Mouse (Mus musculus) embryonic stem cell, embryonic (primary cell): ENCODE results near the gene A730009L09Rik.

ENCODE experiments used
- CTCF ChIA-PET, 4 experiments: fragments of 300-600 bp in 2 of 4; fragments of 350-600 bp in 2 of 4; sonication (Branson Sonifier 250); formaldehyde crosslinking; loops; one replicate each; lab custom pipeline; 2022; ENCODE audit warnings: inconsistent platforms in 2 of 4; lab: Charles Lee
- POLR2A ChIA-PET, 4 experiments: fragments of 300-600 bp in 2 of 4; fragments of 350-600 bp in 2 of 4; sonication (Branson Sonifier 250); formaldehyde crosslinking; loops; one replicate each; lab custom pipeline; 2022; ENCODE audit warnings: antibody characterized with exemption in 4 of 4, inconsistent platforms in 1 of 4; lab: Charles Lee

A730009L09Rik gene

GRCm38 (mm10) chr16:84514821-84515220 lies at the start of gene A730009L09Rik:
TSS of gene A730009L09Rik (plus strand) at chr16:84515121.
- ChIA-PET CTCF (no interaction called here), POLR2A (no interaction called here)

GRCm38 (mm10) chr16:84465581-84466165 lies 49.2 kb upstream of the A730009L09Rik start:
- ChIA-PET CTCF (no interaction called here), POLR2A (no interaction called here)

GRCm38 (mm10) chr16:84468898-84469297 lies 46.0 kb upstream of the A730009L09Rik start:
- ChIA-PET CTCF (interaction anchor here in 1 of 4 experiments (0.9 kb wide), 1 partner anchor 26 kb away, joined by 3 read pairs; no protein-coding TSS in a partner anchor), POLR2A (no interaction called here)

- ChIA-PET CTCF (no interaction called here), POLR2A (no interaction called here)
Measured at GRCm38 (mm10) chr16:84469994-84470393, 44.9 kb upstream of the A730009L09Rik start.

GRCm38 (mm10) chr16:84473406-84473805 lies 41.5 kb upstream of the A730009L09Rik start:
- CTCF ChIA-PET, result no interaction called here
- POLR2A ChIA-PET, result no interaction called here

GRCm38 (mm10) chr16:84474712-84475111 lies 40.2 kb upstream of the A730009L09Rik start:
- CTCF ChIA-PET, result no interaction called here
- POLR2A ChIA-PET, result no interaction called here

- ChIA-PET CTCF (no interaction called here), POLR2A (no interaction called here)
Measured at GRCm38 (mm10) chr16:84476948-84477347, 38.0 kb upstream of the A730009L09Rik start.

- CTCF ChIA-PET, result no interaction called here
- POLR2A ChIA-PET, result no interaction called here
Measured at GRCm38 (mm10) chr16:84477528-84477927, 37.4 kb upstream of the A730009L09Rik start.

GRCm38 (mm10) chr16:84477952-84478351 lies 37.0 kb upstream of the A730009L09Rik start:
- POLR2A ChIA-PET, result no interaction called here

GRCm38 (mm10) chr16:84485931-84486330 lies 29.0 kb upstream of the A730009L09Rik start:
- CTCF ChIA-PET, result no interaction called here
- POLR2A ChIA-PET, result no interaction called here

More at GRCm38 (mm10) chr16:84477952-84478351, 37.0 kb upstream of the A730009L09Rik start:
- CTCF ChIA-PET, result no interaction called here

GRCm38 (mm10) chr16:84494818-84495217 lies 20.1 kb upstream of the A730009L09Rik start:
- ChIA-PET POLR2A (interaction anchor here in 1 of 4 experiments (0.7 kb wide), 1 partner anchor 95 kb away, joined by 3 read pairs; no protein-coding TSS in a partner anchor), CTCF (interaction anchor here in 1 of 4 experiments (0.9 kb wide), 1 partner anchor 26 kb away, joined by 3 read pairs; no protein-coding TSS in a partner anchor)

- ChIA-PET POLR2A (no interaction called here), CTCF (no interaction called here)
Measured at GRCm38 (mm10) chr16:84495438-84495837, 19.5 kb upstream of the A730009L09Rik start.

GRCm38 (mm10) chr16:84507681-84508080 lies 7.2 kb upstream of the A730009L09Rik start:
- CTCF ChIA-PET, result no interaction called here
- POLR2A ChIA-PET, result no interaction called here

GRCm38 (mm10) chr16:84521975-84522635 lies 7.2 kb downstream of the A730009L09Rik start:
- POLR2A ChIA-PET, result no interaction called here
- CTCF ChIA-PET, result no interaction called here

- POLR2A ChIA-PET, result interaction anchor here in 1 of 4 experiments (0.5 kb wide), 1 partner anchor 1134 kb away, joined by 4 read pairs; no protein-coding TSS in a partner anchor
- CTCF ChIA-PET, result no interaction called here
Measured at GRCm38 (mm10) chr16:84523061-84523460, 8.1 kb downstream of the A730009L09Rik start.

GRCm38 (mm10) chr16:84527375-84527774 lies 12.5 kb downstream of the A730009L09Rik start:
- POLR2A ChIA-PET, result interaction anchor here in 1 of 4 experiments (0.9 kb wide), 1 partner anchor 32 kb away, joined by 3 read pairs; no protein-coding TSS in a partner anchor
- CTCF ChIA-PET, result interaction anchor here (0.6 to 1.8 kb wide), 9 partner anchors 8 to 679 kb away, joined by 3 to 4 read pairs (median 3); no protein-coding TSS in a partner anchor

- POLR2A ChIA-PET, result no interaction called here
- CTCF ChIA-PET, result no interaction called here
Measured at GRCm38 (mm10) chr16:84532803-84533202, 17.9 kb downstream of the A730009L09Rik start.

- ChIA-PET CTCF (no interaction called here), POLR2A (no interaction called here)
Measured at GRCm38 (mm10) chr16:84546059-84546458, 31.1 kb downstream of the A730009L09Rik start.

GRCm38 (mm10) chr16:84549122-84549521 lies 34.2 kb downstream of the A730009L09Rik start:
- ChIA-PET POLR2A (no interaction called here), CTCF (interaction anchor here in 1 of 4 experiments (1.2 kb wide), 1 partner anchor 11 kb away, joined by 3 read pairs; no protein-coding TSS in a partner anchor)

- ChIA-PET CTCF (interaction anchor here in 3 of 4 experiments (0.7 to 1.3 kb wide), 5 partner anchors 9 to 1310 kb away, joined by 3 to 9 read pairs (median 4); no protein-coding TSS in a partner anchor), POLR2A (interaction anchor here in 1 of 4 experiments (0.6 kb wide), 1 partner anchor 1000 kb away, joined by 3 read pairs; no protein-coding TSS in a partner anchor)
Measured at GRCm38 (mm10) chr16:84550445-84550844, 35.5 kb downstream of the A730009L09Rik start.
